Mouse (Mus musculus) right cerebral cortex, postnatal 10 days (tissue): Measurements from ENCODE around the gene Ugt1a7c.

Source experiments
- DNase-seq, 2 experiments: peaks; one replicate each; pipeline ENCODE4 v3.0.0; 2021; ENCODE audit warnings: low spot score in 2 of 2

The Ugt1a7c gene

DNA sequence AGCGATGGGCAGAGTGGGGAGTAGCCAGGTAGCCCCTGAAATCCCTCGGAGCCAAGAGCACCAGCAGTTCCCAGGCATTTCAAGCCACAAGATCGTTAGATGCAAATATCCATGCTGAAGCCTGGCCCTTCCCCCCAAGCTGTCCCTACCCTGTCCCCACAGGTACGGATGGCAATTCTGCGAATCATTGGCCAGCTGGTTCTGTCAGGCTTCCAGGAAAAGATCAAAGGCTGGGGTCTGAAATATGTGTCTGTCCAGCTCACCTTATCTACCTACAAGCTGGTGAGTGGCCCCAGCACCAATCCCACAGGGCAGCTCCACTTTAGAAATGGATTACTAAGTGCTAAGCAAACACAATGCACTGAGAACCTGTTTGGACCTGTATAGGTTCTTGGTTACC, 142.4 kb downstream of the Ugt1a7c start:
- no peak for DNase-seq

- DNase-seq, result no peak
Observed at GRCm38 (mm10) chr1:88238771-88239170, 143.9 kb downstream of the Ugt1a7c start.

- no peak for DNase-seq
Observed at GRCm38 (mm10) chr1:88240072-88240471, 145.2 kb downstream of the Ugt1a7c start.

DNA sequence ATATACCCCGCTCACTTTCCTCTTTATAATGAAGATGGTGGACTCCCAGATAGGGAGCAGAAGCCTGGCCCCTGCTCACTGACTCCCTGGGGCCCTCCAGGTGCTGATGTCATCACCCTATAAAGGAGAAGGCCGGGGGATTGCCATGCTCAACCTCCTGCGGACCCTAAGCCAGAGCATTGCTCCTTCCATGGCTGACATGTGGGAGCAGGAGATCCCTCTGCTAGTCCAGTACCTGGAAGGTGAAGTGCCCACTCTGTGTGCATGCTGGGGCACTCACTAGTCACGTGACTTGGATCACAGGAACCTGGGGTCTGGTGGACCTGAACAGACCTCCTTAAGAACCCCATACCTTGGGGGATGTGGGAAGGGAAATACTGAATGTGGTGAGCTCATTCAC, 145.7 kb downstream of the Ugt1a7c start:
- no peak for DNase-seq

DNA sequence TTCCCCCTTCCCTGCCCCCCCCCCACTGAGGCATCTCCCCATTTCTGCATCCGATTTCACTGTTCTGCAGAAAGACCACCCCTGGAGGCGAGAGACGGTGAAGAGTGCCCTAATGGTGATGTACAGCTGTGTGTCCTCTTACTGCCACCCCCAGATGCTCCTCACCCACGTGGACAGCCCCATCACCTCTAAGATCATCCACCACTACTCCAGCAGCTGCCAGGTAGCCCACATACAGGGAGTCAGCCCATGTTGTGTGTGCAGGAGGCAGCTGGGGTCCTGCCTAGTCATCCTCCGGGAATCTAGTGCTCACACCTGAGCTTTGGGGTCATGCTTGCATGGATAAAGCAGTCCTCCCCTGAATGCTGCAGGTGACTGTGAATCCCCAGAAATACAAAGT, 149.0 kb downstream of the Ugt1a7c start:
- DNase-seq, result no peak

- DNase-seq, result no peak
Observed at GRCm38 (mm10) chr1:88245881-88246280, 151.0 kb downstream of the Ugt1a7c start.

GRCm38 (mm10) chr1:88246386-88246785, 151.5 kb downstream of the Ugt1a7c start:
- no peak for DNase-seq

DNA sequence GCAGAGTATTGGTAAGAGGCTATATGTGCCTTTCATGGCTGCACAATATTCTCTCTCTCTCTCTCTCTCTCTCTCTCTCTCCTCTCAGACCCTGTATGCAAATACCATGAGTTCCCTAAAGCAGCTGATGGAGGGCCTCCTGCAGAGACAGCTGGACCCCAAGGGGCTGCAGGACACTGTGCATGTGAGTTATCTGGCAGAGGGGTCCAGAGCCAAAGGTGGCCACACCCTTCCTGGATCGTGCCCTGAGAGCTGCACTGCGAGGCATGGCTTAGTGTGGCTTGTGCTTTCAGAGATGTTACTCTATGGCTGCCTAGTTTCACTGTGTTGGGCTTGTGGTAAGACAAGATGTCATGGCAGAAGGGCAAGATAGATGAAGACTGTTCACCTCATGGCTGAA, 152.8 kb downstream of the Ugt1a7c start:
- no peak for DNase-seq

DNA sequence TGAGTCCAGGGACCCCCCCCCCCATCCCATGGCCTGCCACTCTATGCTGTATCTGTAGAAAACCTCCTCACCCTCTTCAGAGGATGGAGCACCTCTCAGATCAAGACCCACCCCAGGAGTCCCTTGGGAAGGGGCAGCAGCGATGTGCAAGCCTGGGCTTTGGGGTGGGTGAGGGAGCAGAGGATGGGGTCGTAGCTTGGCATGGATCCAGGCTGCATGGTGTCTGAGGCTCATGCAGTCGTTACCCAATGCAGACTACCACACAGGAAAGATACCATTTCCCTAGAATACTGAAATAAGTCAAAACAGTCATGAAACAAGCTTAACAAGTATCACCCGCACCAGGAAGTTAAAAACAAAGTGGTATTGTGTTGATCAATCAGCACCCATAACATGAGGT, 153.8 kb downstream of the Ugt1a7c start:
- DNase-seq, result no peak

- DNase-seq, result no peak
Observed at GRCm38 (mm10) chr1:88249596-88249995, 154.7 kb downstream of the Ugt1a7c start.

- DNase-seq, result no peak
Observed at GRCm38 (mm10) chr1:88250023-88250422, 155.2 kb downstream of the Ugt1a7c start.

DNA sequence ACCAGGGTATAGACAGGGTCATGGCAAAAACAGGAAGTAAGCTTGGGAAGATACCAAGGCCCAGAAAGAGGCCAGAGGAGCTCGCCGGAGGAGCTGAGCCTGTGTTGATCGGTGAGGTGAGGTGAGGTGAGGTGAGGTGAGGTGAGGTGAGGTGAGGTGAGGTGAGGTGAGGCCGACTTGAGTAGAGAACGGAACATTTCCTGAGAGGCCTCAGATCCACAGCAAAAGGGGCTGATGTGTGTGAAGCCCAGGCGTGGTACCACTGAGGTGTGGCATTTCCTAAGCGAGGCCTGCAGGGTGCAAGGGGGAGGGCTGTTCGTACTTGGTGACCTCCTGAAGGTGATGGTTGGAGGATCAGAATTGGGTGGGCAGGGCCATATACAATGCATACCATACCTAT, 158.2 kb downstream of the Ugt1a7c start:
- DNase-seq, result no peak

DNA sequence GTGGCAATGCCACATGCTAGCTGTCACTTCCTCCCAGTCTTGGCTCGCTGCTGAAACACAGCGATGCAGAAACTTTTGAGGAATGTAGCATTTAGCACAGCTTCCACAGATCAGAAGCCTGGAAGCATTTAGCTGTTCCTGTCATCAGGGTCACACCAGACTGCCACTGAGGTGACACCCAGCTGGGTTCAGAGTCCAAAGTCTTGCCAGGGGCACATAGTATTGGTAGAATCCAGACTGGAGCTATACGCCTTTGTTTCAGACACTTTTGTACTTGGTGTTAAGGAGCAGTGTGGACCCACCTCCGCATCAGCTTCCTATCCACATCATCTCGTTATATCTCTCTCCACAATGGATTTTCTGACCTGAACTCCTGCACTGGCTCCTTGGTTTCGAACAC, 158.7 kb downstream of the Ugt1a7c start:
- no peak for DNase-seq

DNA sequence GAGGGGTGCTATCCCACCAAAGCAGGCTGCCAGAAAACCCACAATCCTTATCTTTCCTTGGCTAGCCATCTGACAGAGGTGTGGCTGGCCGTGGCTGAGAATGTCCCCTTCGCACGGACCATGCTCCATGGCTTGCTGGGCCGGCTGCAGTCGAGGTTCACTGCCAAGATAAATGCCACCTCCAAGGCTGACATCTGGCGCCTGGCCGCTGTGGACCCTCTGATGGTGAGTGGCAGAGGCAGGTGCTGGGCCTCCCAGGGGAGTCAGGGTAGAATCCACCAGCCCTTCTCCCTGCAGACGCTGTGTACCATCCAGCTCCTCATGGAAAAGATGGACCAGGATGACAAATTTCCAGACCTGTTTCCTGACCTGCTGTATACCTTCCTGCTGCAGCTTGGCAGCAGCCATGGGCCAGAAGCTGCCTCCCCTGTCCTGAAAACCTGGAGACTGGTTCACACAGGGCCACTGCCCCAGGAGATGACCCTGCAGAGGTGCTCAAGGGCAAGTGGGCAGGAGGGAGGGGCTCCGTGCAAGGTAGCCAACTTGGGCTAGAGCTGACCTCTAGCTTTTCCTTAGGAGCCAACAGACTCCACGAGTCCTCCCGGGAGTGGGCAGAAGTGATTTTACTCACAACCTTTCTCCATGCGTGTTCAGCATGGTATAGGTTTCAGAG, 160.1 kb downstream of the Ugt1a7c start:
- DNase-seq, result no peak

DNA sequence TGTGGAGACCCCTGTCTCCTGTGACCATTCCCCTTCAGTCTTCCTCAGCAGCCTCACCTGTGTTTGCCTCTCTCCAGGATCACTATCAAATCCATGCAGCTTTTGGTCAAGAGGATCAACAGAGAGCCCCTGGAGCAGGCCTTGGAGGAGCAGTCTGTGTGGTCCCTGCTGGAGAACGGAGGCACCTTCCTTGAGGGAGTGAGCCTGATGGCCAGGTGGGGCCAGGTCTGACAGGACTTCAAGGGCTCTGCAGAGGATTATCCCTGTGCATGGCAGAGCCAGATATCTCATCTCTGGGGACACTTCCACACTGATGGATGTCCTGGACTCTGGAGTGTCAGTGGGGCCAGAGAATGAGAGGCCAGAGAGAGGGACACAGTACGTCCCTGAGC, 160.6 kb downstream of the Ugt1a7c start:
- no peak for DNase-seq

DNA sequence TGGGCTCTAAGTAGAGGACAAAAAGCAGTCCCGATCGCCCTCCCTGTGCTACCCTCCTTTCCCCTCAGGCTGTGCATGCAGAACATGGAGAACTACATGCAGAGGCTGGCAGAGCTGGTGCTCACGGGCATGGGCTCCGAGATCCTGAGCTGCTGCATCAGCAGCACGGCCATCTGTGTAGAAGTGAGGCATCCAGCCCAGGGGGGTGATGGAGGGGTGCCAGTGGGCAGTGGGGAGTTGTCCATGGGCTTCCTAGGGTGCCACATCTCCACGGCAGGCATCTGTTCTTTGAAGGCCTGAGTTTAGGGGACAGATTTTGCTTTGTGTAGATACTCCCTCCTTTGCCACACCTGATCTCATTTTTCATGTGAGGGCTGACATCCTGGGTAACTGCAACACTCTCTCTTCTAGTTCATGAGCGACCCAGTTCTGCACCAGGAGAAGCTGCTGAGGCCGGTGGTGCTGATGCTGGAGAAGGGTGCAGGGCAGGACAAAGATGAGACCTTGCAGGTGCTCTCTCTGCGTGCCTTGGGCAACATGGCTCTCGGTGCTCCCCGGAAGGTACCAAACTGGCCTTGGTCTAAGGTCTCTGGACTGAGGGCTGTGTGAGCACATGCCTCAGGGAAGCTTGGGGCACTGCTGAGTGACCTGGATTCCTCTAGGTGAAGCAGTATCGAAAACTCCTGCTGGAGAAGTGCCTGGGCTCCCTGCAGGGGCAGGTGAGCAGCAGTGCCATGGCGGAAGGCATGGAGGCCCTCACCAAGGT, 161.3 kb downstream of the Ugt1a7c start:
- no peak for DNase-seq

- DNase-seq, result no peak
Observed at GRCm38 (mm10) chr1:88256886-88257663, 162.2 kb downstream of the Ugt1a7c start.

GRCm38 (mm10) chr1:88257681-88258080, 162.8 kb downstream of the Ugt1a7c start:
- peak in 1 of 2 experiments; percentile 32 for DNase-seq

GRCm38 (mm10) chr1:88258361-88258760, 163.5 kb downstream of the Ugt1a7c start:
- no peak for DNase-seq

DNA sequence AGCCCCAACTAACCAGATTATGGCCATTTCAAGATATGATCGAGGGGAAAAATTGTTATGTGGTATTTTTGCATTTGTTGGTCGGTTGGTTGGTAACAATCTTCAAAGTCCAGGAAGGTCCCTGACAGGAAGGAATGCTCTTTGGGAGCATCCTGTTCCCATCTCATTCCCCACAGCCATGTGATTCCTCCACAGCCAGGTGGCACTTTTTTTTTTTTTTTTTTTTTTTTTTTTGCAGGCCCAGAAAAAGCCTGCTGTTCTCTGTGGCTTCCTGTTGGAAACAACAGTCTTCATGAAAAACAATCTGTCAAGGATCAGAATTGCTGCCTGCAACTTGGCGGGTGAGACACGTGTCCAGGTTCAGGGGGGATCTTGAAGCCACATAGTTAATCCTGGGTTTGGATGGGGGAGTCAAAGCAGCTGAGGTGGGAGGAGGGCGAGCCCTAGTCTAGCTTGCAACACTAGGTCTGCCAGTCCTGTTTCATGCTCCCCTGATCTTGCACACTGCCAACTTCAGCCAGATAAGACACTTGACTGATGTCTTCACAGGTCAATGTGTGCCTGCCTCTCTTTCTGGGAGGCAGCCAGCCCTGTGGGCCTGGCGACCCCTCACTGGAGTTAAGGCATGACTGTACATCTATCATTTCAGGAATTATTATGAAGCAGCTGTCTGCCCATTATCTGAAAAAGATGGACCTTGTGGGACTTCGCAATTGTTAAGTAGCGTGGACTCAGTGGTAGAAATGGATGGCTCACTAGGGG, 164.2 kb downstream of the Ugt1a7c start:
- DNase-seq, result no peak

DNA sequence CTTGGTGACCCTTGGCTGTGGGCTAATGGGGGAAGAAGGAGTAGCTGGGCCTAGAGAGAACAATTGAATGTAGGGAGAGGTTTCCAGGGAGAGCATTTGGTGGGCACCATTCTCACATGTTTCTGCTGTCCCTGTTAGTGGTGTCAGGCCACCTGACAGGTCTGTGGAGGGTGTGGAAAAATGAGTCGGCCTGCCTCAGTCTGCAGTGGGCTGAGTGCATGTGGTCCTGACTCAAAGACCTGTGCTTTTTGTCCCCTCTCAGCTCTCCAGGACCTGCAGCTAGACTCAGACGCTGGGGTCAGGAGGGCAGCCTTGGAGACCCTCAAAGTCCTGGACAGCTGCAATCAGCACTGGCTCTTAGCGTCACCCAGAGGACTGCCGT, 164.8 kb downstream of the Ugt1a7c start:
- DNase-seq, result no peak

GRCm38 (mm10) chr1:88260114-88260513, 165.3 kb downstream of the Ugt1a7c start:
- DNase-seq, result no peak
